Mouse (Mus musculus) ES-Bruce4 (cell line): Measurements from ENCODE around the gene A030003K21Rik.

ENCODE experiments used
- CTCF ChIP-seq: IDR thresholded peaks from one replicate; pipeline ENCODE4 v1.8.1; 2011; ENCODE audit warnings: low read depth, low read length
- EP300 ChIP-seq: IDR thresholded peaks from 2 replicates; pipeline ENCODE4 v1.6.1; 2011; ENCODE audit warnings: low read depth, low read length; ENCODE audit not compliant: insufficient read depth
- POLR2A ChIP-seq: IDR thresholded peaks from one replicate; pipeline ENCODE4 v1.8.1; 2011; ENCODE audit warnings: low read length; ENCODE audit not compliant: insufficient read depth

GRCm38 (mm10) chr1:82924650-82925049 is 18.5 kb downstream of the A030003K21Rik start, which contains the start of gene A030014E15Rik:
- TF ChIP-seq EP300 (no peak), CTCF (no peak), POLR2A (no peak)
